Mouse (Mus musculus): Measurements from ENCODE around the gene Zfp850. TPM values are rescaled to one million over a fixed set of nuclear protein-coding genes. Genes with fewer than 3 reads are reported as not detected.
A peak's percentile ranks its signal among the peaks of the same experiment; 100 is the strongest.
"Not testable (repeated sequence)": the region's sequence is repeated elsewhere in the genome, so short reads cannot be mapped to it uniquely, and the experiment has no call there.

Gene Zfp850
- 9.8 and 10.3 TPM in 2 replicates for polyA plus RNA-seq (2016; fragmentation: Nextera tagmentation; extraction: Ambion mirVana)

DNA sequence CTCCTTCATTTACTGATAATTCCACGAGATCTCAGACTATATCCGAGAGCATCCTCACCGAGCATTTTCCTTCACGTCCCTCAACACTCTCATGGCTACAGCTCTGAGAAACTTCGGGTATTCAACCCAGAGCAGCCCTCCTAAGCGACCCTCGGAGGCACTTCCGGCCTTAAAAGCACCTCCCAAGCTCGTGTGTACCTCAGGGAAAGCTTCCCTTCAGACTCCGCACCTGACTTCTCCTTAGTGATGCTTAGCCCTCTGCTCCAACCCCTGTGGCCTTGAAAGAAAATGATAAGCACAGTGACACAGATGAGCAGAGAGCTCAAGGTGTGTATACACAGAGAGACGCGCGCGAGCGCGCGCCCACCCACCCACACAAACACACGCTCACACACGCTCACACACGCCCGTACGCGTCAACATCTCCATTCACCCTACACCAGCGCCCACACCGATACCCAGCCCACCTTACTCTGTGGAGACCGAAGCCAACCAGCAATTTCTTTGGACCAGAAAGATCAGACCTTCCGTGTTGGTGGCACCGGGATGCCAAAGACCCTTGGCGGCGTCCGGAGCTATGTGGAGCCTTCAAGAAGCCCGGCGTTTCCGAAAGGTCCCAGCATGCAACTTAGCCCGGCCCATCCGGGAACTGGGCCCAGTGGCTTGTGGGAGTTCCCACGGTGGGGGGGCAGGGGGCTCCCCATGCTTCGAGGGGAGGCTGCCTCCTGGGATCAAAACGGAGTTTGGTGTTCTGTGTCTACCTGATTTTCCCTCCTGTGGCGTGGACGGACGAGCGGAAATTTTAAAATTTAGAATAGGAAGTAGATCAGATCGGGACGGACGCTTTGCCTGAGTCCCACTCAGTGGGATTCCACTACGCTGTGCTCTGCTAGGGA, at the start of gene Zfp850:
TSS of gene Zfp850 (minus strand) at position 567 of the 896 bp plus-strand sequence.
- Histone ChIP-seq H3K4me1 (peaks cover 17% of the 10 kb centered on the region), H3K36me3 (replicated peaks) (peaks cover 32% of the 10 kb centered on the region), H3K27ac (peak within 1 kb of the TSS; percentile 88), H3K9me3 (peaks cover under 1% of the 10 kb centered on the region; the same call in 1 of the 2 replicates), H3K27me3 (ENCODE audit: poor library complexity, severe bottlenecking) (0 out of 2 replicates have a peak, but pooled peaks cover 6% of the 10 kb centered on the region), H3K4me3 (peak within 1 kb of the TSS; percentile 81)
- 1% methylated on average over 47 of the region's 47 CpGs for WGBS
- peak; percentile 80 for DNase-seq (ENCODE audit: extremely low spot score, low spot score)

DNA sequence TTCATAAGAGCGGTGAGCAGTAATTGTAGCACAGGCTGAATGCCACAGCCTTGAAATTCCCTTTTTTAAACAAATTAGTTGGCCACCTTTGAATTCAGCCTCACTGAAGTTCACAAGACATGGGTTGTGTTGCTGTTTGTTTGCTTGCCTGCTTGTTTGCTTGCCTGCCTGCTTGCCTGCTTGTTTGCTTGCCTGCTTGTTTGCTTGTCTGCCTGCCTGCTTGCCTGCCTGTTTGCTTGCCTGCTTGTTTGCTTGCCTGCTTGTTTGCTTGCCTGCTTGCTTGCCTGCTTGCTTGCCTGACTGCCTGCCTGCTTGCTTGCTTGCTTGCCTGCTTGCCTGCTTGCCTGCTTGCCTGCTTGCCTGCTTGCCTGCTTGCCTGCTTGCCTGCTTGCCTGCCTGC, 46.1 kb upstream of the Zfp850 start:
- no peaks in the 10 kb centered on the region for H3K27me3 ChIP-seq (ENCODE audit: poor library complexity, severe bottlenecking)
- no peak overlapping the region for H3K27ac ChIP-seq
- H3K9me3 ChIP-seq: peaks cover 7% of the 10 kb centered on the region; the same call in 1 of the 2 replicates
- DNase-seq (ENCODE audit: extremely low spot score, low spot score): no peak
- no peaks in the 10 kb centered on the region for H3K4me1 ChIP-seq
- WGBS: 93% methylated on average over 1 of the region's 1 CpGs
- no peaks in the 10 kb centered on the region for H3K36me3 ChIP-seq (replicated peaks)
- no peak overlapping the region for H3K4me3 ChIP-seq

DNA sequence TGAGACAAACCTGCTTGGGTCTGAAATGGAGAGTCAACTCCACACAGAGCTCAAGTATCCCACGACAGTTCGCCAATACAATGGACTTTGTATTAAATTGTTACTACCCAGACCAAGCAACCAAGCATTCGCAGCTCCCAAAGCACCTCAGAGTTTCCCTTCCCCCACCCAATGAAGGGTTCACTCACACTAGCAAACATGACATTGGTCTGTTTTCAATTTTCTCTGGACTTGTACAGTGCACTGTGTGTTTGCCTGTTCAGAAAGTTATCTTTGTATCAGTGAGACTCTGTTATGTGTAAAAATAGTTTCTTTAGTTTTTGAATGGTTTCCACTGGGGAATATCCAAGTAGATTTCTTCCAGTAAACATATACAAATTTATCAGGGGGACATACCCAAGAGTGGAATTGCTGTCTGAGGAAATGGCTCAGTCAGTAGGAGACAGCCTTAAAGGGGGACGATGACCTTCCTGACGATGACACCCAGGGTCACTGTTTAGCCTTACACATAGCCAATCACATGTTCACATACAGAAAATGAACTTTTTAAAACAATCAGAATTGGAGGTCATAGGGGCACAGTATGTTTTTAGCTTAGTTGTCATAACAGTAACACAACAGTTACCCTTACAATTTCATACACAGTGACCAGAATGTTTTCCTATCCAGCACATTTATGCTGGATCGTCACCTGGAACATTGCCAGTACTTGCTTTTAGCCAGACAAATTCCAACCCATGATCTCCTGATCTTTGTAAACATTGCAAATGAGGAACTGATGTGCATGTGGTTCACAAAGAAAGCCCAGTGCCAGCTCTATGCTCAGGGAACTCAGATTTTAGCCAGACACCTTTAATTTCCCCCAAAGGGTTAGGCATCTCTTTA, 39.4 kb upstream of the Zfp850 start:
- H3K4me3 ChIP-seq: no peak overlapping the region
- WGBS: 86% methylated on average over 6 of the region's 6 CpGs
- H3K27ac ChIP-seq: no peak overlapping the region
- DNase-seq (ENCODE audit: extremely low spot score, low spot score): no peak
- H3K4me1 ChIP-seq: peaks cover 16% of the 10 kb centered on the region
- no peaks in the 10 kb centered on the region for H3K9me3 ChIP-seq
- no peaks in the 10 kb centered on the region for H3K27me3 ChIP-seq (ENCODE audit: poor library complexity, severe bottlenecking)
- peaks cover 7% of the 10 kb centered on the region for H3K36me3 ChIP-seq (replicated peaks)

DNA sequence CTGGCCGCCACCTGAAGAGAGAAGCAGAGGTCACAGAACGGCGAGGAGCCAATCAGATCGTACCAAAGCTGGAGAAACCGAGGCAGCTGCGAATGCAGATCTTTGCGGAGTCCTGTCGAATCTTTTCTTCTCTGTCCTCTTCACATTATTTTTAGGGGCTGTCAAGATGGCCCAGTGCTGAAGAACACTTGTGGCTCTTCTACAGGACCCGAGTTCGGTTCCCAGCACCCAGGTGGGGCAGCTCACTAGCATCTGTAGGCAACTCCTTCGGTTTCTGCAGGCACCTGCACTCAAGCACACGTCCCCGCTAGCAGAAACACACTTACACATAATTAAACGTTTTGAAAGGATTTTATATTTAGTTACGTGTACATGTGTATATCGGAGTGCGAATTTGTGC, 36.7 kb upstream of the Zfp850 start:
- Histone ChIP-seq H3K4me1 (peaks cover 17% of the 10 kb centered on the region), H3K9me3 (no peaks in the 10 kb centered on the region), H3K27ac (peak overlapping the region; percentile 88), H3K36me3 (replicated peaks) (peaks cover 34% of the 10 kb centered on the region), H3K4me3 (peak overlapping the region; percentile 78), H3K27me3 (ENCODE audit: poor library complexity, severe bottlenecking) (no peaks in the 10 kb centered on the region)
- DNase-seq (ENCODE audit: extremely low spot score, low spot score): no peak
- 62% methylated on average over 17 of the region's 17 CpGs for WGBS

DNA sequence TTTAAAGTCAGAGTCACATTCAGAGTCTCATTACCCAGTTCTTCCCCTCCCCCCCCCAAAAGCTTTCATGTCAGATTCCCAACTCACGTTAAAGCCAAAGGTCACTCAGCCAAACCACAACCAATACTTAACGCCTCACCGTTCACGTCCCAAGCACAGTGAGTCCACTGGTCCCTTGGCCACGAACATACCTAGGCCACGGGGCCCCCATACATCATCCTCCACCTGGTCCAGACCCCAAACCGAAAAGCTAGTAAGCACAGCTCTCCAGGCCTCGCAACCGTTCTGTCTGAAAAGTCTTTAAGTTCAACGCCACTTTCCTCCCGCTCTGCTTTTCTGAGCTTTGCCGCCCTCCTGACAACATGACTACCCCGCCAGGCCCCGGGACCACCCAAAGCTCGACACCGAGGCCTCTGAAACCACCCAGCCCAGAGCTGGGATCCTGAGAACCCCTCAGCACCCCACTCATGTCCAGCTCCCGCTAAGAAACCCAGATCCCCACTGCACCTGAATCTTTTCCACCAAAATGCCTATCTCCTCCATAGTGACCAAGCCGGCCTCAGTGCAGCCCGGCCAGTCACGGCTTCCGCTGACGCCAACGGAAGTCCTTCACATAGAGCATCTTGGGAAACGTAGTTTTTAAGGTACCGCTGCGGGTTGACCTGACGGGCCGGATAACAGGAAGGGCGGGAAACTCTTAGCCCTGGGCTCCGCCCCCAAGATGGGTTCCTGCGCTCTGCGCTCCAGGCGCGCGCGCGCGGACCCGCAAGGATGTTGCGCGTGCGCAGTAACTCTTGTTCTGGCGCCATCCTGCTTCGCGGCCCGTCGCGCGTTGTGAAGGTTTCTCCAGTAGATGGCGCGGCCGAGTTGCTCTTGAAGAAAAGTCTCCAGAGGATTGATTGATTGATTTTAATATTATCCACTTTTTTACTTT, 35.8 kb upstream of the Zfp850 start, which contains the start of gene Psmc4:
TSS of gene Psmc4 (minus strand) at position 626 of the 934 bp plus-strand sequence.
- peak; percentile 95 for DNase-seq (ENCODE audit: extremely low spot score, low spot score)
- Histone ChIP-seq H3K27me3 (ENCODE audit: poor library complexity, severe bottlenecking) (no peaks in the 10 kb centered on the region), H3K4me3 (peak within 1 kb of the TSS; percentile 78), H3K36me3 (replicated peaks) (peaks cover 43% of the 10 kb centered on the region), H3K27ac (peak within 1 kb of the TSS; percentile 88), H3K9me3 (no peaks in the 10 kb centered on the region), H3K4me1 (peaks cover 17% of the 10 kb centered on the region)
- under 1% methylated on average over 52 of the region's 52 CpGs for WGBS

DNA sequence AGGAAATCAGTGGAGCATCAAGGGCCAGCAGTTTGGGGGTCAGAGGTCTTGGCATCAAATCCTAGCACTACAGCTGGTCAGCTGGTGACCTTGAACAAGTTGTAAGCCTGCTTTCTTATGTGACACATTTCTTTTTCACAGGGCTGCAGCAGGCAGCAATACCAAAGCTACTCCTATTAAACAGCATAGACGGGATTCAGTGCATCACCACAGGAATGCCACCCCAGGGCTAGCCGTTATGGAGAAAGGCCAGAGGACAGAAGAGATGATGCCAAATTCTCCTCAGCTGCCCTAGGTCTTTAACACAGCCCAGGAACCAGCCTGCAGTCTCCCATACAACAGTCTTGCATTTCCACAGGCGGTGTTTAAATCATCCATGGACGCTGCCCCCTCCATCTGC, 30.6 kb upstream of the Zfp850 start:
- no peak for DNase-seq (ENCODE audit: extremely low spot score, low spot score)
- Histone ChIP-seq H3K36me3 (replicated peaks) (peaks cover 95% of the 10 kb centered on the region), H3K4me1 (peaks cover 13% of the 10 kb centered on the region), H3K9me3 (no peaks in the 10 kb centered on the region), H3K27ac (no peak overlapping the region), H3K27me3 (ENCODE audit: poor library complexity, severe bottlenecking) (no peaks in the 10 kb centered on the region), H3K4me3 (no peak overlapping the region)
- 88% methylated on average over 4 of the region's 4 CpGs for WGBS

DNA sequence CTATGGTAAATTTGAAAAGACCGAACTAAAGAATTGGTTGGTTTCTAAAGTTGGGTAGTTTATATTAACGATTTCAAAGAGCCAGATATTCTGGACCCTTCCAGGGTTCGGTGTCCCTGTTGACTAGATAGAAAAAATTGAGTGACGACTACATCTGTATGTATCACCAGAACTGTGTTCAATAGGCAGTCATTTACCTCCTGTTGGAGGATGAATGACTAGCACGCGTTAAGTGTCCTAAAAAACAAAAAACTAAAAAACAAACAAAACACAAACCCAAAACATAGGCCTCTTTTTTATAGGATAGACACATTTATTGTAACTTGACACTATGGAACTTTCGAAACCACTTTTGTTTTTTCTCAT, 513 bp upstream of the Zfp850 start:
- 0 out of 2 replicates have a peak, but pooled peaks cover 6% of the 10 kb centered on the region for H3K27me3 ChIP-seq (ENCODE audit: poor library complexity, severe bottlenecking)
- peaks cover 3% of the 10 kb centered on the region; the same call in 1 of the 2 replicates for H3K9me3 ChIP-seq
- peaks cover 25% of the 10 kb centered on the region for H3K36me3 ChIP-seq (replicated peaks)
- DNase-seq (ENCODE audit: extremely low spot score, low spot score): no peak
- peak overlapping the region; percentile 88 for H3K27ac ChIP-seq
- H3K4me1 ChIP-seq: peaks cover 17% of the 10 kb centered on the region
- 28% methylated on average over 7 of the region's 7 CpGs for WGBS
- peak overlapping the region; percentile 81 for H3K4me3 ChIP-seq

DNA sequence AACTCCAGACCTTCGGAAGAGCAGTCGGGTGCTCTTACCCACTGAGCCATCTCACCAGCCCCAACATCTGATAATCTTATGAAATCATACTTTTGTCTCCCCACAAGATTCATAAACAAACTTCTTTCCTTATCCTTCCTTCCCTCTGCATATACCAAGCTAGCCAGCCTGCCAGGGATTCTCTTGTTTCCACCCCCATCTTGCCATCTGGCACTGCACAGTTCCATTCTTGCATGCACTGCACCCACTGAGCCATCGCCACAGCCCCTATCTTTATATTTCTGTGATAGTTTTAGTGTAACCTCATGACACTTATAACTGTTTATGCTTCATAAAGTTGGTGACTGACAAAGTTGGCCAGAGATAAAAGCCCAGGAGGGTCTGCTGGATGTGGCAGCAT, 3.6 kb downstream of the Zfp850 start:
- 94% methylated on average over 3 of the region's 3 CpGs for WGBS
- no peak overlapping the region for H3K4me3 ChIP-seq
- no peak overlapping the region for H3K27ac ChIP-seq
- H3K9me3 ChIP-seq: no peaks in the 10 kb centered on the region
- DNase-seq (ENCODE audit: extremely low spot score, low spot score): no peak
- H3K27me3 ChIP-seq (ENCODE audit: poor library complexity, severe bottlenecking): no peaks in the 10 kb centered on the region
- peaks cover 65% of the 10 kb centered on the region for H3K36me3 ChIP-seq (replicated peaks)
- H3K4me1 ChIP-seq: peaks cover 17% of the 10 kb centered on the region

DNA sequence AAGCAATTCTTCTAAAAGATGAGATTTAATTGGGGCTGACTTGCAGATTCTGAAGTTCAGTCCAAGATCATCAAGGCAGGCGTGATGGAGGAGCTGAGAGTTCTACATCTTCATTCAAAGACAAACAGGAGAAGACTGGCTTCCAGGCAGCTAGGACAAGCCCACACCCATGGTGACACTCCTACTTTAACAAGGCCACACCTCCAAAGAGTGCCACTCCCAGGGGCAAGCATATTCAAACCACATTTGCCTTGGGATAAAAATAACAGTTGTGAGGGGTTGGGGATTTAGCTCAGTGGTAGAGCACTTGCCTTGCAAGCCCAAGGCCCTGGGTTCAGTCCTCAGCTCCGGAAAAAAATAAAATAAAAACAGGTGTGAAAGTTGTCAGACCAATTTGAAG, 31.7 kb downstream of the Zfp850 start:
- no peak overlapping the region for H3K27ac ChIP-seq
- H3K27me3 ChIP-seq (ENCODE audit: poor library complexity, severe bottlenecking): no peaks in the 10 kb centered on the region
- peaks cover 14% of the 10 kb centered on the region for H3K4me1 ChIP-seq
- DNase-seq (ENCODE audit: extremely low spot score, low spot score): no peak
- peaks cover 63% of the 10 kb centered on the region for H3K9me3 ChIP-seq
- WGBS: 79% methylated on average over 2 of the region's 2 CpGs
- no peak overlapping the region for H3K4me3 ChIP-seq
- H3K36me3 ChIP-seq (replicated peaks): peaks cover 23% of the 10 kb centered on the region

DNA sequence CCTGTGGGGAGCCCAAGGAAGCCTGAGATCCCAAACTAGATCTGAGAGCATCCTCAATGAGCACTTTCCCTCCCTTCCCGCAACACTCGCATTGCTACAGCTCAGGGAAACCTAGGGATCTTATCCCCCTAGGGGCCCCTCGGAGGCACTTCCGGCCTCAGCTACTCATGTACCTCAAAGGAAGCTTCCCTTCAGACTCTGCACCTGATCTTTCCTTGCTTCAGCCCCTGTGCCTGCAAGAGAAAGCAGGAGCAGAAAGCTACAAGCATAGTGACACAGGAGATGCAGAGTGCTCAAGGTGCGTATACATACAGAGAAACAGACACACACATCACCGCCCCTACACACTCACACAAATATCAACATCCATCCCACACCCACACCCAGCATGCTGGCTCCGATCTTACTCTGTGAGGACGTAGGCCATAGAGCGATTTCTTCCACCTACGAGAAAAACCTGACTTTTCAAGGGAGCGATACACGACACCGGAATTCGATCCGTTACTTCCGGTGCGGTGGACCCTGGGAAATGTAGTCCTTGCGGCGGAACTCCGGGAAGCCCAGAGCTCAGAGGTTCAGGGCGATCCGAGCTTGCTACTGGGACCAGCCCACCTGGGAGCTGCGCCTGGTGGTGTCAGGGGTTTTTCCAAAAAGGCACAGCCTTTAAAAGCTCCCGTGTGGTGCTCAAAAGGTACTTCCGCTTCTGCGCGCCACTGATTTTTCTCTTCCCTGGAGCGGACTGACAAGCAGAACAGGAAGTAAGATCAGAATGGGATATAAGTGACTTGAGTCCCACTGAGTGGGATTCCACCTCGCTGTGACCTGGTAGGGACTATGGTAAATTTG, 35.0 kb downstream of the Zfp850 start, which contains the start of gene Zfp780b:
TSS of gene Zfp780b (minus strand) at position 489 of the 846 bp plus-strand sequence.
- Histone ChIP-seq H3K36me3 (replicated peaks) (peaks cover 15% of the 10 kb centered on the region), H3K4me1 (peaks cover 15% of the 10 kb centered on the region), H3K9me3 (peaks cover 30% of the 10 kb centered on the region), H3K4me3 (peak within 1 kb of the TSS; percentile 70), H3K27ac (peak within 1 kb of the TSS; percentile 86), H3K27me3 (ENCODE audit: poor library complexity, severe bottlenecking) (no peaks in the 10 kb centered on the region)
- under 1% methylated on average over 29 of the region's 29 CpGs for WGBS
- DNase-seq (ENCODE audit: extremely low spot score, low spot score): peak; percentile 76

DNA sequence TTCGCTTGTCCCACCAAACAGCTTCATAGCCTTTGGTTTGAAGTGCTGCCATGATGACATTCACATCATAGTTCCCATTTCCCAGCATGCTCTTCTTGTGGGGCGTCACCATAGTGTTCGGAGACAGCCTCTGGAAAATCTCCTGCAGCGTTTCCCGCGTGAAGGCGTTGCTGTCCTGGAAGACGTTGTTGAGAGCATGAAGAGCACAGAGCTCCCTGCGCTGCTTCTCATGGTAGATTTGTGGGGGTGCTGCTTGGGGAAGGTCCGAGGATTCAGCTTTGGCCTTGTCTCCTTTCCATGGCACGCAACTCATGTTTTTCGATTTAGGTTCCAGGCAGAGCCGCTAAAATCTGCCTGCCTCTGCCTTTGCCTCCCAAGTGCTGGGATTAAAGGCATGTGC, 64.5 kb downstream of the Zfp850 start:
- not testable (repeated sequence) for H3K9me3 ChIP-seq; H3K4me1 ChIP-seq; H3K36me3 ChIP-seq (replicated peaks); H3K27ac ChIP-seq; DNase-seq (ENCODE audit: extremely low spot score, low spot score); H3K4me3 ChIP-seq; H3K27me3 ChIP-seq (ENCODE audit: poor library complexity, severe bottlenecking)
- WGBS: 93% methylated on average over 13 of the region's 13 CpGs

Measured in forebrain, embryonic 10.5 days (tissue).